Mouse (Mus musculus): ENCODE data around the gene Phldb2.

The Phldb2 gene

GRCm38 (mm10) chr16:45890471-45891200 is 62.8 kb downstream of the Phldb2 start:
- DNase-seq: no peak

GRCm38 (mm10) chr16:45889636-45890035 is 63.8 kb downstream of the Phldb2 start:
- no peak for DNase-seq

GRCm38 (mm10) chr16:45886599-45886998 is 66.8 kb downstream of the Phldb2 start:
- DNase-seq: no peak

- DNase-seq: no peak
Measured at GRCm38 (mm10) chr16:45884194-45884593, 69.2 kb downstream of the Phldb2 start.

GRCm38 (mm10) chr16:45881177-45881832 is 72.1 kb downstream of the Phldb2 start:
- DNase-seq: no peak

- DNase-seq: no peak
Measured at GRCm38 (mm10) chr16:45880101-45880751, 73.2 kb downstream of the Phldb2 start.

- DNase-seq: no peak
Measured at GRCm38 (mm10) chr16:45877739-45878138, 75.7 kb downstream of the Phldb2 start.

- no peak for DNase-seq
Measured at GRCm38 (mm10) chr16:45877171-45877570, 76.2 kb downstream of the Phldb2 start.

GRCm38 (mm10) chr16:45873397-45873796 is 80.0 kb downstream of the Phldb2 start:
- no peak for DNase-seq

GRCm38 (mm10) chr16:45871286-45871976 is 82.0 kb downstream of the Phldb2 start:
- no peak for DNase-seq

GRCm38 (mm10) chr16:45870651-45871050 is 82.7 kb downstream of the Phldb2 start:
- no peak for DNase-seq

GRCm38 (mm10) chr16:45869044-45869443 is 84.4 kb downstream of the Phldb2 start:
- no peak for DNase-seq

GRCm38 (mm10) chr16:45857277-45857863 is 96.0 kb downstream of the Phldb2 start:
- no peak for DNase-seq

- DNase-seq: no peak
Measured at GRCm38 (mm10) chr16:45854499-45854898, 98.9 kb downstream of the Phldb2 start.

GRCm38 (mm10) chr16:45849045-45849444 is 104.4 kb downstream of the Phldb2 start:
- DNase-seq: no peak

GRCm38 (mm10) chr16:45844875-45845274 is 108.5 kb downstream of the Phldb2 start:
- DNase-seq: no peak

- peak; percentile 43 for DNase-seq
Measured at GRCm38 (mm10) chr16:45844049-45844780, 109.2 kb downstream of the Phldb2 start.

- DNase-seq: no peak
Measured at GRCm38 (mm10) chr16:45843351-45843891, 110.0 kb downstream of the Phldb2 start.

GRCm38 (mm10) chr16:45842440-45842839 is 111.0 kb downstream of the Phldb2 start:
- no peak for DNase-seq

GRCm38 (mm10) chr16:45841806-45842205 is 111.6 kb downstream of the Phldb2 start:
- DNase-seq: no peak

GRCm38 (mm10) chr16:45841016-45841415 is 112.4 kb downstream of the Phldb2 start:
- peak; percentile 10 for DNase-seq

All from cerebellum, adult 9-11 months (tissue).